Comparison of ENCODE assay signal across 8 mouse cellular contexts in genomic region chr14:74946751-74947375, GRCm38 (mm10). TPM values are rescaled to one million over a fixed set of nuclear protein-coding genes. Genes with fewer than 3 reads are reported as not detected.
DNase-seq lines count a peak whose midpoint lies in the region; ATAC-seq and TF ChIP-seq lines count a peak whose summit lies in the region.

No protein-coding gene starts in this region.

- TF ChIP-seq EP300 in stomach, postnatal 0 days (optimal IDR thresholded peaks at IDR 0.05) = peak; percentile 45

- no peaks in the 10 kb centered on the region for H3K27me3 ChIP-seq in forebrain, embryonic 11.5 days (ENCODE audit: control insufficient read depth, insufficient read depth, low read length)
- H3K27me3 ChIP-seq in heart, embryonic 16.5 days (ENCODE audit: control insufficient read depth, insufficient read depth, low read length) = no peaks in the 10 kb centered on the region
- no peaks in the 10 kb centered on the region; the same call in 1 of the 2 replicates for H3K27me3 ChIP-seq in liver, embryonic 15.5 days
- H3K27me3 ChIP-seq in neural tube, embryonic 11.5 days (ENCODE audit: control insufficient read depth, insufficient read depth, low read length) = no peaks in the 10 kb centered on the region
- no peaks in the 10 kb centered on the region for H3K27me3 ChIP-seq in stomach, postnatal 0 days (ENCODE audit: control insufficient read depth, insufficient read depth, low read length)

- H3K9ac ChIP-seq in forebrain, embryonic 11.5 days (ENCODE audit: low read length) = peak overlapping the region; percentile 83
- H3K9ac ChIP-seq in heart, embryonic 16.5 days (ENCODE audit: low read length) = peak overlapping the region; percentile 97
- peak overlapping the region; percentile 88 for H3K9ac ChIP-seq in liver, embryonic 15.5 days
- peak overlapping the region; percentile 82 for H3K9ac ChIP-seq in neural tube, embryonic 11.5 days (ENCODE audit: low read length)
- H3K9ac ChIP-seq in stomach, postnatal 0 days (ENCODE audit: low read length) = peak overlapping the region; percentile 93

- ATAC-seq in forebrain, embryonic 11.5 days (replicated peaks; ENCODE audit: low FRiP score) = peak; percentile 80
- ATAC-seq in heart, embryonic 16.5 days (replicated peaks; ENCODE audit: extremely low read depth, insufficient read depth, low FRiP score) = peak; percentile 74
- peak; percentile 79 for ATAC-seq in liver, embryonic 15.5 days (ENCODE audit: insufficient read depth)
- peak; percentile 66 for ATAC-seq in neural tube, embryonic 11.5 days (ENCODE audit: insufficient read depth, low FRiP score, low TSS enrichment)
- peak; percentile 79 for ATAC-seq in stomach, postnatal 0 days (ENCODE audit: low FRiP score, low TSS enrichment)

- WGBS in forebrain, embryonic 11.5 days = under 1% methylated on average over 56 of the region's 56 CpGs
- 0% methylated on average over 56 of the region's 56 CpGs for WGBS in heart, embryonic 16.5 days
- WGBS in liver, embryonic 15.5 days (ENCODE audit: insufficient replicate concordance) = under 1% methylated on average over 56 of the region's 56 CpGs
- WGBS in neural tube, embryonic 11.5 days = under 1% methylated on average over 56 of the region's 56 CpGs
- WGBS in stomach, postnatal 0 days = 0% methylated on average over 51 of the region's 56 CpGs

- no peaks in the 10 kb centered on the region for H3K36me3 ChIP-seq in forebrain, embryonic 11.5 days (ENCODE audit: control insufficient read depth, insufficient read depth, low read length)
- no peaks in the 10 kb centered on the region for H3K36me3 ChIP-seq in heart, embryonic 16.5 days (ENCODE audit: control insufficient read depth, insufficient read depth)
- H3K36me3 ChIP-seq in liver, embryonic 15.5 days (replicated peaks) = 0 out of 2 replicates have a peak, but pooled peaks cover 2% of the 10 kb centered on the region
- H3K36me3 ChIP-seq in neural tube, embryonic 11.5 days (ENCODE audit: control insufficient read depth, insufficient read depth, low read length) = no peaks in the 10 kb centered on the region
- no peaks in the 10 kb centered on the region for H3K36me3 ChIP-seq in stomach, postnatal 0 days (ENCODE audit: control insufficient read depth, insufficient read depth, low read length)

- peaks cover 2% of the 10 kb centered on the region; the same call in 1 of the 2 replicates for H3K4me1 ChIP-seq in forebrain, embryonic 11.5 days (replicated peaks; ENCODE audit: control insufficient read depth, insufficient read depth, low read length)
- H3K4me1 ChIP-seq in heart, embryonic 16.5 days (ENCODE audit: control insufficient read depth, insufficient read depth, low read length) = peaks cover 34% of the 10 kb centered on the region
- H3K4me1 ChIP-seq in liver, embryonic 15.5 days (replicated peaks) = peaks cover 53% of the 10 kb centered on the region
- peaks cover 3% of the 10 kb centered on the region; the same call in 1 of the 2 replicates for H3K4me1 ChIP-seq in neural tube, embryonic 11.5 days (ENCODE audit: control insufficient read depth, insufficient read depth, low read length)
- peaks cover 3% of the 10 kb centered on the region; the same call in 1 of the 2 replicates for H3K4me1 ChIP-seq in stomach, postnatal 0 days (replicated peaks; ENCODE audit: control insufficient read depth, insufficient read depth)

- no peak overlapping the region for H3K27ac ChIP-seq in forebrain, embryonic 11.5 days (ENCODE audit: low read depth, low read length)
- peak overlapping the region; percentile 98 for H3K27ac ChIP-seq in heart, embryonic 16.5 days (ENCODE audit: low read length)
- H3K27ac ChIP-seq in liver, embryonic 15.5 days (replicated peaks) = peak overlapping the region; percentile 87
- H3K27ac ChIP-seq in neural tube, embryonic 11.5 days (ENCODE audit: low read depth, low read length) = no peak overlapping the region
- peak overlapping the region; percentile 97 for H3K27ac ChIP-seq in stomach, postnatal 0 days (replicated peaks)

- peak overlapping the region; percentile 69 for H3K4me2 ChIP-seq in forebrain, embryonic 11.5 days (ENCODE audit: low read depth, low read length, severe bottlenecking)
- peak overlapping the region; percentile 91 for H3K4me2 ChIP-seq in heart, embryonic 16.5 days (ENCODE audit: low read depth, low read length)
- peak overlapping the region; percentile 94 for H3K4me2 ChIP-seq in liver, embryonic 15.5 days
- H3K4me2 ChIP-seq in neural tube, embryonic 11.5 days (ENCODE audit: low read depth) = peak overlapping the region; percentile 50
- H3K4me2 ChIP-seq in stomach, postnatal 0 days (replicated peaks; ENCODE audit: low read depth) = peak overlapping the region; percentile 88

- peak; percentile 92 for DNase-seq in CD4-positive, CD25-positive, alpha-beta regulatory T cell, adult 2 months (ENCODE audit: low read depth, low spot score)
- peak; percentile 42 for DNase-seq in c-Kit-negative CD71-positive TER-119-positive erythroid progenitor cells, embryonic 14.5 days (ENCODE audit: low read depth, low spot score)
- peak; percentile 83 for DNase-seq in forebrain, embryonic 11.5 days (ENCODE audit: low spot score)
- DNase-seq in kidney, postnatal 36 days = peak; percentile 81 to 91
- peak; percentile 78 for DNase-seq in neural tube, embryonic 11.5 days (ENCODE audit: low spot score)
- peak; percentile 79 for DNase-seq in stomach, postnatal 0 days (ENCODE audit: low spot score)

- H3K9me3 ChIP-seq in forebrain, embryonic 11.5 days (ENCODE audit: control insufficient read depth, low read length) = no peaks in the 10 kb centered on the region
- no peaks in the 10 kb centered on the region for H3K9me3 ChIP-seq in heart, embryonic 16.5 days (replicated peaks; ENCODE audit: control insufficient read depth, low read length)
- no peaks in the 10 kb centered on the region for H3K9me3 ChIP-seq in liver, embryonic 15.5 days (replicated peaks)
- no peaks in the 10 kb centered on the region for H3K9me3 ChIP-seq in neural tube, embryonic 11.5 days (ENCODE audit: control insufficient read depth, low read length)
- no peaks in the 10 kb centered on the region for H3K9me3 ChIP-seq in stomach, postnatal 0 days (ENCODE audit: control insufficient read depth, low read length)

- peak overlapping the region; percentile 77 for H3K4me3 ChIP-seq in forebrain, embryonic 11.5 days (ENCODE audit: low read depth, low read length)
- H3K4me3 ChIP-seq in heart, embryonic 16.5 days (ENCODE audit: low read length) = peak overlapping the region; percentile 95
- peak overlapping the region; percentile 90 for H3K4me3 ChIP-seq in liver, embryonic 15.5 days (replicated peaks)
- peak overlapping the region; percentile 79 for H3K4me3 ChIP-seq in neural tube, embryonic 11.5 days (ENCODE audit: low read depth, low read length)
- H3K4me3 ChIP-seq in stomach, postnatal 0 days (ENCODE audit: low read depth, low read length) = peak overlapping the region; percentile 98

- TF ChIP-seq CTCF in stomach, postnatal 0 days (IDR thresholded peaks at IDR 0.05; ENCODE audit: low read depth) = 0 out of 2 replicates have a peak, but pooled peaks have one; percentile 14

RNA-seq across cellular contexts. Expression of gene Lrch1, which starts 0.8 kb away (rescaled TPM):
- 7.6 and 8.5 TPM in 2 replicates for polyA plus RNA-seq in forebrain, embryonic 11.5 days (2014; fragmentation: Nextera tagmentation; extraction: Ambion mirVana)
- 12.4 and 12.5 TPM in 2 replicates for polyA plus RNA-seq in heart, embryonic 16.5 days (2015; fragmentation: Nextera tagmentation; extraction: Ambion mirVana)
- polyA plus RNA-seq in liver, embryonic 15.5 days (2015; fragmentation: Nextera tagmentation; extraction: Ambion mirVana) = 4.4 and 4.5 TPM in 2 replicates
- polyA plus RNA-seq in neural tube, embryonic 11.5 days (2014; fragmentation: Nextera tagmentation; extraction: Ambion mirVana) = 8.6 and 12.2 TPM in 2 replicates
- 11.7 and 11.8 TPM in 2 replicates for polyA plus RNA-seq in stomach, postnatal 0 days (2015; fragmentation: Nextera tagmentation; extraction: Ambion mirVana)

Comparison
In these comparisons a context has a peak if more than half of its experiments do, and no peak if none do; other contexts are left out.
1. DNase-seq: peak in every context shown above with its lines; median percentile 92 in CD4-positive, CD25-positive, alpha-beta regulatory T cell, adult 2 months; 86 in kidney, postnatal 36 days; 83 in forebrain, embryonic 11.5 days; 79 in stomach, postnatal 0 days; 78 in neural tube, embryonic 11.5 days; 42 in c-Kit-negative CD71-positive TER-119-positive erythroid progenitor cells, embryonic 14.5 days.
2. H3K27ac ChIP-seq: peak in heart, embryonic 16.5 days (single experiment), liver, embryonic 15.5 days (single experiment) and stomach, postnatal 0 days (single experiment); none in forebrain, embryonic 11.5 days (single experiment) and neural tube, embryonic 11.5 days (single experiment).
3. Peak in every context shown above with its lines, with median percentiles within 50 percentile points of each other: ATAC-seq, H3K4me2 ChIP-seq, H3K4me3 ChIP-seq and H3K9ac ChIP-seq.